Mouse (Mus musculus): Measurements from ENCODE around the gene Crhr1.

GRCm38 (mm10) chr11:104182141-104182540 is 49.5 kb downstream of the Crhr1 start:
- TF ChIP-seq RCOR1 (IDR thresholded peaks at IDR 0.05; ENCODE audit: low read depth, low read length) (no peak), EP300 (IDR thresholded peaks at IDR 0.05; ENCODE audit: low read depth in 1 of 2, low read length in 2 of 2) (no peak), CTCF (IDR thresholded peaks at IDR 0.05 in 2 of 3, conservative IDR thresholded peaks at IDR 0.05 in 1 of 3; ENCODE audit: control insufficient read depth in 1 of 3, insufficient read depth in 1 of 3, low read depth in 2 of 3, low read length in 3 of 3, poor library complexity in 1 of 3, severe bottlenecking in 1 of 3) (no peak), POLR2A (IDR thresholded peaks at IDR 0.05; ENCODE audit: control insufficient read depth in 1 of 2, insufficient read depth in 1 of 2, low read depth in 1 of 2, low read length in 2 of 2, poor library complexity in 1 of 2) (no peak), RAD21 (IDR thresholded peaks at IDR 0.05; ENCODE audit: low read depth, low read length) (no peak), MYC (IDR thresholded peaks at IDR 0.05; ENCODE audit: low read depth, low read length) (no peak)

All from MEL (cell line).